Mouse (Mus musculus) intestine, postnatal 0 days (tissue): Measurements from ENCODE around the gene Nmd3. TPM values are rescaled to one million over a fixed set of nuclear protein-coding genes. Genes with fewer than 3 reads are reported as not detected.

Experiments
- ATAC-seq: fragments of 200-750 bp; cut with Nextera tagmentation; 2 replicates; pipeline ENCODE4 v1.8.0; 2017; ENCODE audit warnings: mild to moderate bottlenecking, moderate TSS enrichment, moderate library complexity
- H3K27ac ChIP-seq: fragments of 300-500 bp; sonication (generic); 2 replicates; pipeline ENCODE4 v1.5.1; 2014; ENCODE audit warnings: mild to moderate bottlenecking, low read depth, low read length, moderate library complexity
- H3K27me3 ChIP-seq: fragments of 300-500 bp; sonication (generic); replicated peaks from 2 replicates; pipeline ENCODE4 v1.6.1; 2014; ENCODE audit warnings: low read length, mixed read lengths; ENCODE audit not compliant: control insufficient read depth, insufficient read depth
- H3K36me3 ChIP-seq: fragments of 300-500 bp; sonication (generic); 2 replicates; pipeline ENCODE4 v1.6.1; 2014; ENCODE audit warnings: mild to moderate bottlenecking, moderate library complexity; ENCODE audit not compliant: control insufficient read depth, insufficient read depth
- H3K4me1 ChIP-seq: fragments of 300-500 bp; sonication (generic); replicated peaks from 2 replicates; pipeline ENCODE4 v1.6.1; 2014; ENCODE audit warnings: antibody characterized with exemption, low read length, mixed read lengths; ENCODE audit not compliant: control insufficient read depth, insufficient read depth
- H3K4me2 ChIP-seq: fragments of 300-500 bp; sonication (generic); replicated peaks from 2 replicates; pipeline ENCODE4 v1.6.1; 2014; ENCODE audit warnings: low read depth, mild to moderate bottlenecking, moderate library complexity
- H3K4me3 ChIP-seq: fragments of 300-500 bp; sonication (generic); 2 replicates; pipeline ENCODE4 v1.5.1; 2014; ENCODE audit warnings: low read depth, low read length
- H3K9ac ChIP-seq: fragments of 300-500 bp; sonication (generic); 2 replicates; pipeline ENCODE4 v1.6.1; 2014; ENCODE audit warnings: mild to moderate bottlenecking, low read depth, low read length
- H3K9me3 ChIP-seq: fragments of 300-500 bp; sonication (generic); 2 replicates; pipeline ENCODE4 v1.6.1; 2016; ENCODE audit warnings: mixed run types; ENCODE audit not compliant: control insufficient read depth
- CTCF ChIP-seq: sonication (generic); IDR thresholded peaks from 2 replicates; pipeline ENCODE4 v1.5.1; 2016; ENCODE audit warnings: low read depth, mild to moderate bottlenecking, control low read depth, antibody characterized with exemption, moderate library complexity
- WGBS: fragments of 180-500 bp; shearing (Covaris S2); extraction: QIAGEN DNeasy Blood & Tissue Kit; methylation state at CpG from one replicate; pipeline ENCODE4 v1.1.7; 2014; 5-methylcytosine and 5-hydroxymethylcytosine counted together
- polyA plus RNA-seq: library from polyadenylated mRNA; unstranded; fragments of >200 nt; fragmentation: Nextera tagmentation; extraction: Ambion mirVana; gene quantifications from 2 replicates; pipeline ENCODE4 v1.2.1, GENCODE M21; 2015

Nmd3 gene
- polyA plus RNA-seq, 1 experiment from 2014 or later, result 71.5 TPM

DNA sequence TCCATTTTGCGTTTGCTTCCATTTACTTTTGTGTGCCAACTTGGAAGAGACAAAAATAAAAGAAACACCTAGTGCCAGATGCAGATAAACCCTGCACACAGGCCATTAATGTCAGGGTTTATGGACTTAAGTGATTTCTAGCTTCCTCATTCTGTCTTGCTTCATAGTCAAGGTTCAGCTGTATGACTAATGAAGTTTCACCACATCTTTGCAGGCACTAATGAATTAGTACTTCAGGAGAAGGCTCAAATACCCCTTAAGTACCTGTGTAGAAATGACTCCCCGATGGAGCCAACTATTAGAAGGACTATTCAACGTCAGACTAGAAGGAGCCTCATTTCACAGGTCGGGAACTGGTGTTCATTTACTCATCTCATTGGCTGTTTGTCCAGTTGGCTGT lies 51.6 kb downstream of the Nmd3 start:
- WGBS, result 84% methylated on average over 4 of the region's 4 CpGs
- H3K36me3 ChIP-seq, result no peaks in the 10 kb centered on the region
- H3K9me3 ChIP-seq, result no peaks in the 10 kb centered on the region
- H3K4me1 ChIP-seq, result no peaks in the 10 kb centered on the region
- H3K27me3 ChIP-seq, result no peaks in the 10 kb centered on the region
- H3K27ac ChIP-seq, result no peak overlapping the region
- peak; percentile 54 for ATAC-seq
- H3K9ac ChIP-seq, result no peak overlapping the region
- no peak for TF ChIP-seq CTCF
- H3K4me2 ChIP-seq, result no peak overlapping the region
- H3K4me3 ChIP-seq, result no peak overlapping the region

GRCm38 (mm10) chr3:69779246-69779796 lies 57.5 kb downstream of the Nmd3 start:
- Histone ChIP-seq H3K27me3 (no peaks in the 10 kb centered on the region), H3K4me2 (no peak overlapping the region), H3K4me1 (no peaks in the 10 kb centered on the region), H3K9ac (no peak overlapping the region), H3K27ac (no peak overlapping the region), H3K36me3 (no peaks in the 10 kb centered on the region), H3K4me3 (no peak overlapping the region), H3K9me3 (no peaks in the 10 kb centered on the region)
- no peak for ATAC-seq
- TF ChIP-seq CTCF, result no peak
- 73% methylated on average over 4 of the region's 4 CpGs for WGBS

GRCm38 (mm10) chr3:69792823-69793417 lies 71.1 kb downstream of the Nmd3 start:
- Histone ChIP-seq H3K36me3 (no peaks in the 10 kb centered on the region), H3K9me3 (no peaks in the 10 kb centered on the region; the same call in 1 of the 2 replicates), H3K9ac (no peak overlapping the region), H3K27ac (no peak overlapping the region), H3K27me3 (no peaks in the 10 kb centered on the region), H3K4me2 (no peak overlapping the region), H3K4me1 (no peaks in the 10 kb centered on the region), H3K4me3 (no peak overlapping the region)
- TF ChIP-seq CTCF, result no peak
- no peak for ATAC-seq
- 48% methylated on average over 3 of the region's 3 CpGs for WGBS

GRCm38 (mm10) chr3:69797533-69797932 lies 75.7 kb downstream of the Nmd3 start:
- H3K27ac ChIP-seq, result no peak overlapping the region
- no peak overlapping the region for H3K4me2 ChIP-seq
- H3K27me3 ChIP-seq, result no peaks in the 10 kb centered on the region
- H3K4me1 ChIP-seq, result no peaks in the 10 kb centered on the region
- no peak for TF ChIP-seq CTCF
- H3K9ac ChIP-seq, result no peak overlapping the region
- H3K36me3 ChIP-seq, result no peaks in the 10 kb centered on the region
- no peaks in the 10 kb centered on the region; the same call in 1 of the 2 replicates for H3K9me3 ChIP-seq
- ATAC-seq, result no peak
- 83% methylated on average over 4 of the region's 4 CpGs for WGBS
- H3K4me3 ChIP-seq, result no peak overlapping the region

GRCm38 (mm10) chr3:69797969-69798368 lies 76.2 kb downstream of the Nmd3 start:
- 66% methylated on average over 2 of the region's 2 CpGs for WGBS
- no peak for TF ChIP-seq CTCF
- ATAC-seq, result no peak
- Histone ChIP-seq H3K36me3 (no peaks in the 10 kb centered on the region), H3K9ac (no peak overlapping the region), H3K4me1 (no peaks in the 10 kb centered on the region), H3K27ac (no peak overlapping the region), H3K27me3 (no peaks in the 10 kb centered on the region), H3K9me3 (no peaks in the 10 kb centered on the region; the same call in 1 of the 2 replicates), H3K4me3 (no peak overlapping the region), H3K4me2 (no peak overlapping the region)

- Histone ChIP-seq H3K4me2 (no peak overlapping the region), H3K36me3 (no peaks in the 10 kb centered on the region), H3K4me3 (no peak overlapping the region), H3K27ac (no peak overlapping the region), H3K9ac (no peak overlapping the region), H3K9me3 (no peaks in the 10 kb centered on the region), H3K27me3 (no peaks in the 10 kb centered on the region), H3K4me1 (no peaks in the 10 kb centered on the region)
- WGBS, result 70% methylated on average over 1 of the region's 1 CpGs
- no peak for ATAC-seq
- TF ChIP-seq CTCF, result no peak
Measured at GRCm38 (mm10) chr3:69799096-69799495, 77.3 kb downstream of the Nmd3 start.
